Mouse (Mus musculus) gastrocnemius, postnatal 36 days (tissue): ENCODE data around the gene Lamc3. TPM values are rescaled to one million over a fixed set of nuclear protein-coding genes. Genes with fewer than 3 reads are reported as not detected.

Experiments used
- DNase-seq, 2 experiments: peaks; one replicate each; pipeline ENCODE4 v3.0.0; 2022
- intact Hi-C: fragments of 180-260 bp; cut with DNase I; formaldehyde crosslinking; loops from one replicate; pipeline ENCODE4 v1.15.1; 2025
- total RNA-seq, 2 experiments: library from RNA; stranded (reverse); gene quantifications; 2 replicates each; pipeline ENCODE4 v1.2.3; 2021

The Lamc3 gene
- total RNA-seq, 2 experiments from 2014 or later, result 0.41 to 1.0 TPM

DNA sequence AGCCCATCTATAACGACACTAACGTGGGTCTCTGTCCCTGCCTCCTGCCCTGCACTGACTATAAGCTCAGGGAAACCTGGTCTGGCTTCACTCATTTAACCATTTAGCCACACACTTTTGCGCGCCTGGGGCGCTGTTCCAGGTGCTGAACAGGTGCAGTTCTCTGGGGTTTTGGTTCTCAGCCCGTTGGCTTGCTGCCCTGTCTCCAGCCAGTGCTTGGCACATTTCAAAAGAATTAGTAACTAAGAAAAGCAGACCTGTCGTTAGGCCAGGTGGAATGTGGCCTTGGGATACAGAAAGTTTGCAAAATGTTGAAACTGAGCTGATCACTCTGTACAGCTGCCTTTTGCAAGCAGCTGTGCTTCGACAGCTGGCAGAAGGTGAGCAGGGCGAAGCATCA lies 37.7 kb downstream of the Lamc3 start:
- DNase-seq, result no peak
- intact Hi-C loops, result no loop called here

DNA sequence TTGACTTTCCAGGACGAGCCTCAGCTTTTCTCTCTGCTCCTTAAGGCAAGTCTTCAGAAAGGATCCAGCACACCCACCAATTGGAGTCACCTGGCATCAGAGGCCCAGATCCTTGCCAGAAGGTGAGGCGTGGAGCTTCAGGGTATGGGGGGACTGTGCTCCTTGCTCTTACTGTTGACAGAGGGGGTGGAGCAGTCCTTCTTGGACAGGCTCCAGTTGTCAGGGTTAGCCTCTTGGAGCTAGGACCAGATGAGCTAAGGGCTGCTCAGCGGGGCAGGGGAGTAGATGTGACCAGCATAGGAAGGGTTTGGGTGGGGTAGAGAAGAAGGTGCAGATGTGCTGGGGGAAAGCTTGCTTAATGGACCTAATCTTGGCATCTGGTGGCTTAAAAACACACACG lies 38.8 kb downstream of the Lamc3 start:
- no peak for DNase-seq
- intact Hi-C loops, result no loop called here

DNA sequence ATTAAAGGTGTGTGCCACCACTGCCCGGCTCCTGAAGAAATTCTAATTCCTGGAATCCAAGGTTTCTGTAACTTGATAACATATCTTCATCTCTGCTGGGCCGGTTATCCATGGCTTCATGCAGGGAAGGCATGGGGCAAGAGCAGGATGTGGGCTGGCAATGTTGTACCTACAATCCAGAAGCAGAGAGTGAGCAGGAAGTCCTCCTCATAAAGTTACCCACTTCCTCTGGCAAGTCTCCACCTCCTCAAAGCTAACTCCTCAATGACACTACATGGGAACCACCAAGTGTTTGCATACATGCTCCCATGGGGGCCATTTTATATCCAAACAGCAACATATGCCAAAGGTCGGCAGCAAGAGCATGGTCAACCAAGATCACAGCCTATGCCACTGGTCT lies 42.6 kb downstream of the Lamc3 start:
- DNase-seq, result no peak
- intact Hi-C loops, result no loop called here

DNA sequence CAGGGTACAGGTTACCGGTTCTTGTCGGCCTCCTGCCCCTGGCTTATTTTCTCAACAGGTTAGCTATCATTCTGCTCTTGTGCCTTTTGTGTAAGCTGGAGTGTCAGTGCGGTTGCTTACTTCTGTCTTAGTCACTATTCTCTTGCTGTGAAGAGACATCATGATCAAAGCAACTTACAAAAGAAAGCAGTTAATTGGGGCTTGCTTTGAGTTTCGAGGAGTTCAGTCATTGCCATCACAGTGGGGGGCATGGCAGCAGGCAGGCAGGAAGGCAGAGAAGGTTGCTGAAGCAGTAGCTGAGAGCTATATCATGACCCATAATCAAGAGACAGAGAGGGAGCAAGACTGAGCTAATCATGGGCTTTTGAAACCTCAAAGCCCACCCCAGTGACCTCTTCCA lies 47.5 kb downstream of the Lamc3 start:
- no peak for DNase-seq
- intact Hi-C loops, result no loop called here

DNA sequence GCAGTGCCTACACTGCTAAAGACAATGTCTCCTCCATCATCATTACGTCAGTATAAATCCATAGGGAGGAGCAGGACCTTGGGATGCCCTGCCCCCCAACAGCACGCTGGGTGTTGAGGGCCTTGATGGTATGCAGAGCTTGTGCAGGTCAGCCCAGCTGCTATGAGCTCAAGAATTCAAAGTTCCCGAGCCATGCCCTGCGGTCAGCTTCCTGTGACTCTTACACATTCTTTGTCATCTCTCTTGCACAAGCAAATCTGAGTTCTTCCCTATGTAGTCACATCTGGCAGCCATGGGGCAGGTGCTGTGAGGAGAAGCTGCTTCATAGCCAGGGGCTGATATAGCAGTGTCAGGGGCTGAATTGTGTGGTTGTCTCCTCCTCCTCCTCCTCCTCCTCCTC lies 48.0 kb downstream of the Lamc3 start:
- no peak for DNase-seq
- intact Hi-C loops, result no loop called here

DNA sequence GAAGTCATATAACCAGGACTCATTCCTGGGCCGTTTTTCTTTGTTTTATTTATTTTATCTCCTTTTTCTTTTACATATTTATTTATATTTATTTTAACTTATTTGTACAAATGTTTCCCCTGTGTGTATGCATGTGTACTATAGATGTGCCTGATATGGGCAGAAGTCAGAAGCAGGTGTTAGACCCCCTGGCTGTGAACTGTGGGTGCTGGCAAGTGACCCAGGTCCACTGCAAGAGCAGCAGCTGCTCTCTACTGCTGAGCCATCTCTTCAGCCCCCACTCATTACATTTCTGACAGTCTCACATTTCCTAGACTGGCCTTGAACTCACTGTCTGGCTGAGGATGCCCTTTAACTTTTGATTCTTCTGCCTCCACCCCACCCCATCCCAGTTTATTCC lies 51.2 kb downstream of the Lamc3 start:
- intact Hi-C loops, result no loop called here

DNA sequence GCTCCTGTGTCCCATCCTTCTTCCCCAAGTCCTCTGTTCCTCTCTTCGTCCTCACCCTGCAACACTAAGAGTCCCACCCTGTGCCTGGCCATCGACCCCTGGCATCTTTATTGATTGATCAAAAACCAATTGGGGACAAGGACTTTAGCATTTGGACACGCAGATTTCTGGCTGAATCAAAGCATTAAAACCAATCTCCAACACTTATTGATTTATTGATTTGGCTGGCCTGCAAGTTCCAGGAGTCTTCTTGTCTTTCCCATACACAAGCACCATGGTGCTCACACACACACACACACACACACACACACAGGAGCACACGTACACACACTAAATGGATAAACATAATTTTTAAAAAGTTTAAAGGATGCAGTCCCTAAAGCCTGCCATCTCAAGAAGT lies 55.9 kb downstream of the Lamc3 start:
- intact Hi-C loops, result no loop called here
- DNase-seq, result no peak

More for the DNA sequence above, 51.2 kb downstream of the Lamc3 start:
- DNase-seq, result no peak

DNA sequence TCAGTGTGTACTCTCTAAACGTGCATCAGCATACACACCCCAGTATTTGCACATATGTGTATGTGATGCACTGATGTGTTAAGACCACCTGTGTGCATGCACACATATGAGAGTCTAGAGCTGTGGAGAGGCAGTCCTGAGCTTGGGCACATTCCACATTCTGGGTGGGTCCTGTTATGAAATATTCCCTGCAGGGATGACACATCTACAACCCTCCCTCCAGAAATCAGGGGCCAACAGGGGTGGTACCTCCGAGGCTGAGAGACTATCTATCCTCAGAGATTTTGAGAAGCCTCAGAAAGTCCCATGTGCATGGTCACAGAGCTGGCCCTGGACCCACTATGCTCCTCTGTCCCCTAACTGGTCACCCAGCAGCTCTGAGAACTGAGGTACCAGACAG lies 58.5 kb downstream of the Lamc3 start:
- intact Hi-C loops, result no loop called here
- no peak for DNase-seq

DNA sequence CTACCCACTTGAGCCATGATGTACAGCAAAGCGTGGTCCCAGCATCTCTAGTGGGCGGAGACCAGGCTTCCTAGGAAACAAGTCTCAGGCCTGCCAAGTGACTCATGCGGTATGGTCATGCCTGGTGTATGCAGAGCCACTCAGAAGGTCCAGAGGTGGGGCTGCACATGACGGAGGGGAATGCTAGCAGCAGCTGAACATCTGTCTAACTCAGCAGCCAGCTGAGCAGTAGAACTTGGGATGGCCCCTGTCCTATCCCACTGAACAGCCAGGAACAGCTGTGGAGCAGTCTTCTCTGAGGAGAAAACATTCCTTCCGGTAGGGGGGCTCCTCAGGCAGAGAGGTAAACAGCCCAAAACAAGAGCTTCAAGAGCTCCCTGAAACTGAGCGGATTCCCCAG lies 61.3 kb downstream of the Lamc3 start:
- DNase-seq, result peak; percentile 35 to 55
- intact Hi-C loops, result no loop called here

DNA sequence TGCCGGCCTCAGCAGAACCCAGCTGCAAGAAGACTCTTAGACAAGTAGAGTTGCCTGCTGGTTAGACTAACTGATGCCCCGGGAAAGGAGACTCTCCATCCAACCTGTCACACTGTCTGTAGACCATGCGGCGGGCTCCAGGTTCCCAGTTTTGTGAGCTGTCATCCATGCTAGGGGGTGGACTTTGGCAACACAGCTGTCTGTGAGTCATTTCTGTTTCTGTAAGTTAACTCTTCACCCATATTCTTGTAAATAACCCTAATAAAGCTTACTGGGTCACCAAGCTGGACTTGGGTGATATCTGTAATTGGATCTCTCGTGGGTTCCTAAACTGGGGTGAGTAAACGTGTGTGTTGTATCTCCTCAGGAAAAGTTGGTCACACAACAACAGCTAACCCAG lies 61.7 kb downstream of the Lamc3 start:
- intact Hi-C loops, result no loop called here
- no peak for DNase-seq

DNA sequence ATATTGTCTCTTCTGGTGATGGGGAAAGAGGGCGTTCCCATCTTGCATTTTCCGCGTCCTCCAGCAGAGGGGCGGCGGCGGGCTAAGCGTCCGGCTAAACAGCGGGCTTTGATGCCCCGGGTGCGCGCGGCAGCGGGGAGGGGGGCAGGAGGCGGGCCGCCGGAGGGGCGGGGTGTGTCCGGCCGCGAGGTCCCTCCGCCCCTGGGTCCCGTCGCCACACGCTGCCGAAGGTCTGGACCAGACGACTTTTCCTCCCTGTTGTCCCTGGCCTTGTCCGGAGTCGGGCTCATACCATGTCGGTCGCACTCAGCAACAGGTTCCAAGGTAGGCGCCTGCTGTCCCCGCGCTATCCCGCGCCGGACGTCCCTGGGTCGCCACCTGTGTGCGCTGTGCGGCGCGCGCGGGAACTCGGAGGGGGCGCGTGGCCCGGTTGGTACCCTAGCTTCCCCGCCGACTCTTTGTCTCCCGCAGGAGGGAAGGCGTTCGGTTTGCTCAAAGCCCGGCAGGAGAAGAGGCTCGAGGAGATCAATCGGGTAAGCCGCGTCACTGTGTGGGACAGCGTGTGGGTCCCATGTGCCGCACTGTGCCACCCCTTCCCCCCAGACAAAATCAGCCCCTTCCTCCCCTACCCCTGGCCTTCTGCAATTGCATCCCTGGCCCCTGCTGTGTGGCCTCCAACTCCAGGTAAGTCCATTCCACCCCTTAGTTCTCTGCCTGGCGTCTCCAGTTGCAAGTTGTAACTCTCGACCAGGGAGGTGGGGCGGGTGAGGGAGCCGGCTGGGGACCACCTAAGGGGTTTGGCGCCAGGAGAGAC lies 63.2 kb downstream of the Lamc3 start, which contains the start of gene Aif1l:
Aif1l (plus strand) TSS at position 82 of the 814 bp plus-strand sequence.
- intact Hi-C loops, result no loop called here
- DNase-seq, result peak; percentile 50 to 52

DNA sequence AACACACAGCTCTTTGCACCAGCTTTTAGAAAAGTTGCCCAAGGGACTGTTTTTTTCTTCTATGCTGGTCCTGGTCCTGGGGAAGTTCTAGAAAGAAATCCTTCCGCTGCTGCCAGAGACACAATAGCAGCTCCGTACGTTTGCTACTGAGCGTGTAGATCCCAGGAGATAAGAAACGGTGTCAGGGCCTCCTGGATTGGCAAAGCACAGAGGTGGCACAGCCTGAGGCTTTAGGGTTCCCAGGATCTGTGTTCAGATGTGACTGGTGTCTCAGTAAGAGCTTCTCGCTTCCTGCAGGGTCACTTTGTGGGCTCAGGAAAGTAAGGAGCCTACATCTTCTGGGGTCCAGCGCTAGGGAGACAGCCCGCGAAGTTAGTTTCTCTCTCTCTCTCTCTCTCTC lies 63.9 kb downstream of the Lamc3 start:
- DNase-seq, result no peak
- intact Hi-C loops, result no loop called here

DNA sequence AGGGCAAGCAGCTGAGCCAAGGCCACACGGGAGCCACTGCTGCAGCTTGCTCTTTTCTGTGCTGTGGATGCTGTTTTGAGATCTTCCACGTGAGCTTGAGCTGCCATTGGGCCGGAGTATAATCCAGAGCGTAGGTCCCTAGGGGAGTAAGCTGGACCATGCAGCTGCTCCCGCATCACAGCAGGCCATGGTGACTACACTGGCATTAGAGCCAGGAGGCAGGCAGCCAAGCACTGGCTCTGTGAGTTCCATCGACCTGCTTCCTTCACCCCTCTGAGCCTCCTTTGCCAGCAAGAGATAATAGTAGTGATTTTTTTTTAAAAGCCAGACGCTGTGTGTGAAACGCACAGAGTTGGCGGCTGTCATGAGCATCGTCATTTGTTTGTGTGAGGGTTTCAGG lies 65.1 kb downstream of the Lamc3 start:
- intact Hi-C loops, result no loop called here
- no peak for DNase-seq

DNA sequence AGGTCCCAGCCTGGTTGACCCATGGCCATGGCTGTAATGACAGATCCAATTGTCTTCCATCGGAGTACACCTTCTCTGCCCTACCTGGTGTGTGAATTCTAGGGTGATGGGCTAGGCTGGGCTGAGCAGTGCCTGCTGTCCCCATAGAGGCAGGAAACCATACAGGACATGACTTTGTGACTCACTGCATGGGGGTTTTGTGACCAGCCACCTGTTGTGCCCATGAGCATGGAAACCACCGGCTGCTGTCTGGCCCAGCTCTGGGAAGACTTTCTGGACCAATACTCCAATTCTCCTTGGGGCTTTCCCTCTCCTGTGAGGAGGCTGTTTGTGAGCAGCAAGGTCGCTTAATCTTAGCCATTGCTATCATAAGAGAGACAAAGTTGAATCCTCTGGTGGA lies 65.6 kb downstream of the Lamc3 start:
- no peak for DNase-seq
- intact Hi-C loops, result no loop called here

DNA sequence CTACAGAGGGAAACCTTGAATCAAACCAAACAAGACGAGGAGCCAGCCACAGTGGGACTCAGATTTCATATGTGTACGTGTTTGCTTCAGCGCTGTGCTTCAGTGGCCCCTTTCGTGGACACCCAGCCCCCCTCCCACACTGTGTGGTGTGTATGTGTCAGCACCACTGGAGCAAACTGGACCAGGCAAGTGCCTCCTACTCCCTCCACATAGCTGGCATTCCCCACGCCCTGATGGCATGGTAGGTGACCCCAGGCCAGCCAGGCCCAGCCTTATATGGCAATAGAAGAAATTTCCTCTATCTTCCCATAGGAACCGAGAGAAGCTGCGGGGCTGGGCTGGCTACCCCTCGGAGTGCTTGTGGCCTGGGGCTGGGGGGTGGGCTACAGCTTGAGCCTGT lies 66.6 kb downstream of the Lamc3 start:
- intact Hi-C loops, result no loop called here

DNA sequence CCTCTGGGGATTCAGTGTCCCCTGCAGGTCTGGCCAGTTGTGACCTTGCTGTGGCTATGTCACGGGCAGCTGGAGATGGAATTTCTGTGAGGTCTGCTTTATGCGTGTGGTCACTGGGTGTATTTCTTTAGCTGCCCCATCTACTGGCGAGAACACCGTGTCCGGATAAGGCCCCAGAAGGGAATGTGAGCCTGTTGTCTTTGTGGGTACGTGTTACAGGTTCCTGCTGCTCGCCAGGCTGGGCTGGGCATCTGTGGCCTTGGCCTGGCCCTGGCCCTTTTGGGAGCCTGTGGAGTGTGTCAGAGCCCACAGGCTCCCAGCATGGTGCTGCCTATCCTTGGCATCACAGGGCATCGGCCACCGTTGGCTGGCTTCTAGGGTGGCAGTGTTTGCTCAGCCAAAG lies 67.7 kb downstream of the Lamc3 start:
- DNase-seq, result no peak

More for the DNA sequence above, 66.6 kb downstream of the Lamc3 start:
- DNase-seq, result no peak

DNA sequence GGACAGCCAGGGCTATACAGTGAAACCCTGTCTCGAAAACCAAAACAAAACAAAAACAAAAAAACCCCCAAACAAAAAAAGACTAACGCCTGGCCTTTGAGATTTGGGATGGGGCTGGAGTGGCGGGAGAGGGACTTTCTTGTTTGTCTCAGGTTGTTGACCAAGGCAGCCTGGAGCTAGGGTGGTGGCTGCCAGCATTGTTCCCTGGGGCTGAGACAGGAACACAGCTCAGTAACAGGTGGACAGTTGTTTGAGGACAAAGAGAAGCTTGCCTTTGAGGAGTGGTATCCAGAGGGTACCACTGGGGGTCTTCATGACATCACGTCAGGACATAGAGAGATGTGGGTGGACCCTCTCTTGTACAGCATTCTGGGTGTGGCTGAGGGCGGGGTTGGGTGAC lies 68.6 kb downstream of the Lamc3 start:
- DNase-seq, result no peak
- intact Hi-C loops, result no loop called here

More for the DNA sequence above, 67.7 kb downstream of the Lamc3 start:
- intact Hi-C loops, result no loop called here

DNA sequence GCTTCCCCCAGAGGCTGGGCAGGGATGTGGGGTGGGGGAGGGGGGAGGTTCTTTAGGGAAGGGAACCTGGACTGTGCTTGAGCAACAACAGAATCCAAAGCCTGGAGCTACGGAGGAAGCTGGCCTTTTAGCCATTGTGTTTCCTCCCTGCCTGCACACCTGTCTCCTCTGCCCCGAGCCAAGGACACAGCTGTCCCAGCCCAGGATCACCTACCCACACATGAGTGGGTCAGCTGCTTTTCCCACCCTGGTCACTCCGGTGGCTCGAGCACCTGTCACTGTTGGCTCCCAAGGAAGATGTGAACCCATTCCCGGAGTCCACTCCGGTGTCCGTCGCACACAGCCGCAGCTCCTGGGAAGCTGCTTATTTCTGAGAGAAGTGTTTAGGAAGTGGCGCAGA lies 70.1 kb downstream of the Lamc3 start:
- intact Hi-C loops, result no loop called here
- DNase-seq, result no peak

DNA sequence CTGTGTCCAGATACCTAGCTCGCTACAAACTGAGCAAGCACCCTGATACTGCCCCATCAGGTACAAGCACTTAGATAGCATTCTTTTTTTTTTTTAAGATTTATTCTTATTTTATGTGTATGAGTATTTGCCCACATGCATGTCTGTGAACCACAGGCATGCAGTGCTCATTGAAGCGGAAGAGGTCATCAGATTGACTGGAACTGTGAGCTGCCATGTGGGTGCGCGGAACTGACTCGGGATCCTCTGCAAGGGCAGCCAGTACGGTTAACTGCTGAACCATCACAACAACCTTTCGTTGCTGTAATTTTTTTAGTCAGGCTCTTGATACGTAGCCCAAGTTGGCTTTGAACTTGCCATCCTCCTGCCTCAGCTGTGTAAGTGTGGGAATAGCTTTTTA lies 73.9 kb downstream of the Lamc3 start:
- no peak for DNase-seq
- intact Hi-C loops, result no loop called here

DNA sequence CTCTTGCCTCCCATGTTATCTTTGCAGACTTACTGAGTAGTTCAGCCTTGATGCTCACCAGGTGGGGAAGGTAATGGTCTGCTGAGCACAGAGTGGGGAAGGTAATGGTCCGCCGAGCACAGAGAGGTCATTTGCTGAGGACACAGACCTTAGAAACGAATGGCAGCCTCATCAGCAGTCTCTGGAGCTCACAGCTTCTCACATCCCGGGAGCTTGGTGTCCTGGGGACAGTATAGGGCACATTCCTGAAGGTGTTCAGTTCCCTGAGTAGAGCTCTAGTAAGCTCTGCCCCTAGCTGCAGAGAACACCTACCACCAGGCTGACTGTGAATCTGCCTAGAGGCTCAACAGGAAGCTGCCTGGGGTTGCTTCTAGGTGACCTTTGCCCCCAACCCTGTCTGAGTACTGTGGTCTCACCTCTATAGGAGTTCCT lies 74.7 kb downstream of the Lamc3 start:
- intact Hi-C loops, result no loop called here
- DNase-seq, result no peak

DNA sequence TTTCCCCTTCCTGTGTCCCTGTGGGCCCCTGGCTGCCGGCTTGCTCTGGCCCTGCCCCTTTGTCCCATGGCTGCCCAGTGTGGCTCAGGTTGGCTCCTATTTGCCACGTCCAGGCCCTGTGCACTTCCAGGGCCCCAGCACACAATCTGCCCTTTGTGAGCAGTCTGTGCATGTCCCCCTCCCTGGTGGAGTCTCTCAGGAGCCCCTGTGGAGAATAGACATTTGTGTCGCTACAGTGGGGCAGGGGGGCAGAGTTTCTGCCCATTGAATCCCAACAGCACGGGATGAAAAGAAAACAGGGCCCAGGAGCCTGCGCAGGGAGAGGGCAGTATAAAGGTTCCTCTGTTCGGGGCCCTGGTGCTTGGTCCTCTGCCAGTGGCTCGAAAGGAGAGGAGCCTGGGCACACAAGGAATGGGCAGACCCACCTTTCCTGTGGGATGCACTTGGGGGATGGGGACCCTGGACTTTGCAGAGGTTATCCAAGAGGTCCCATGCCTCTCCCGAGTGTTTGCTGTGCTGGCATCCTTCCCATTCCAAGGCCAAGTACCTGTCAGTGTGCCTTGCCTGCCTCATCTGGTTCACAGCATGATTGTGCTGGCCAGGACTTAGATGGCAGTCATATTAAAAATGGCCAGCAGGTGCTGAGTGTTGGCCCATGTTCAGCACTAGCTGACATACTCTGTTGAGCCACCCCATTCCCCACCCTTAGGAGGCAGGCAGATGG lies 75.6 kb downstream of the Lamc3 start:
- intact Hi-C loops, result no loop called here
- DNase-seq, result no peak

DNA sequence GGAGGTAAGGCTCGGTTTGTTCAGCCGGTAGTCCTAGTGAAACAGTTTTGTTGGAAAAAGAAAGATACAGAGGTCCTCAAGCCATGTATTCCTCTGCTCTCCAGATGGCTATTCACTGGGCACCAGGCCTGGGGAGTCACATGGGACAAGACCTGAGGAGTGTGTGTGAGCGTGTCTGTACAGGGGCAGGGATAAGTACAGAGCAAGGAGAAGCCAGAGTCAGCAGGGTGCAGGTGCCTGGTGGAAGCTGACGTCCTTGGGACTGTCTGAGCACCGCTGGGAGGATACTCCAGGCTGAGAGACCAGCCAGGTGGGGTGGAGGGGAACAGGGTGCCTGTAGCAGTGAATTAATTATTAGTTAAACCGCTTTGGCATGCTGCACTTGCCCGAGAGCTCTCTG lies 76.4 kb downstream of the Lamc3 start:
- no peak for DNase-seq
- intact Hi-C loops, result no loop called here
